Mouse (Mus musculus): ENCODE results near the gene Il15. TPM values are rescaled to one million over a fixed set of nuclear protein-coding genes. Genes with fewer than 3 reads are reported as not detected.

Gene Il15
- polyA plus RNA-seq, 1 experiment: not detected

DNA sequence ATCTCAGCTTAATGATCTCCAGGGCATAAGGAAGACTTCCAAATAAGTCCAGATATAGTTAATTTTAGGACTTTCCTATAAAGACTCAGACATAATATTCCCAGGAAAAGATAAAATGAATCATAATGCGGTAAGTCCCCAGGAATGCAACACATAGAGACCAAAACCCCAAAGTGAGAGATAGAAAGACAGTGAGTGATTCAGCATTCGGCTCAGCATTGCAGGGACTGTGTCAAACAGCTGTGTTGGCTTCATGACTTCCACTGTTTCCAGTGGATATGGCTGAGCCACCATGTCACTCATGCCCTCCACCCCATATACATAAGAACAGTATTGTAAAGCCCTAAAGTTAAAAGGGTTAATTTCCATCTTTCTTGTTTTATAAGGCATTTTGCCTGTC is 106.8 kb downstream of the Il15 start:
- Histone ChIP-seq H3K36me3 (ENCODE audit: control insufficient read depth, insufficient read depth) (no peaks in the 10 kb centered on the region), H3ac (ENCODE audit: control insufficient read depth, insufficient read length, low read depth) (no peak overlapping the region), H3K79me3 (ENCODE audit: low read depth) (no peaks in the 10 kb centered on the region), H3K27me3 (ENCODE audit: control insufficient read depth, insufficient read depth, insufficient read length) (no peaks in the 10 kb centered on the region), H3K79me2 (ENCODE audit: control insufficient read depth, insufficient read depth) (no peaks in the 10 kb centered on the region), H3K4me3 (ENCODE audit: insufficient read depth, poor library complexity, severe bottlenecking) (no peak overlapping the region)
- TF ChIP-seq CEBPB (IDR thresholded peaks at IDR 0.05; ENCODE audit: low read depth): no peak
- TF ChIP-seq MYOD1 (IDR thresholded peaks at IDR 0.05; ENCODE audit: control insufficient read depth, insufficient read length, low read depth): peak; percentile 87
- TF ChIP-seq FOSL1 (IDR thresholded peaks at IDR 0.05; ENCODE audit: insufficient read depth, low read length, poor library complexity, severe bottlenecking): no peak
- TF ChIP-seq USF1 (IDR thresholded peaks at IDR 0.05; ENCODE audit: low read depth): peak; percentile 0
- TF ChIP-seq MYOG (IDR thresholded peaks at IDR 0.05; ENCODE audit: control insufficient read depth, extremely low read depth, insufficient read length): no peak

- Histone ChIP-seq H3K79me2 (ENCODE audit: control insufficient read depth, insufficient read depth) (no peaks in the 10 kb centered on the region), H3K27me3 (ENCODE audit: control insufficient read depth, insufficient read depth, insufficient read length) (no peaks in the 10 kb centered on the region), H3K4me3 (ENCODE audit: insufficient read depth, poor library complexity, severe bottlenecking) (no peak overlapping the region), H3K79me3 (ENCODE audit: low read depth) (no peaks in the 10 kb centered on the region), H3K36me3 (ENCODE audit: control insufficient read depth, insufficient read depth) (no peaks in the 10 kb centered on the region), H3ac (ENCODE audit: control insufficient read depth, insufficient read length, low read depth) (no peak overlapping the region)
- TF ChIP-seq CEBPB (IDR thresholded peaks at IDR 0.05; ENCODE audit: low read depth) (no peak), MYOG (IDR thresholded peaks at IDR 0.05; ENCODE audit: control insufficient read depth, extremely low read depth, insufficient read length) (no peak), MYOD1 (IDR thresholded peaks at IDR 0.05; ENCODE audit: control insufficient read depth, insufficient read length, low read depth) (no peak), CTCF (IDR thresholded peaks at IDR 0.05; ENCODE audit: control insufficient read depth, insufficient read depth, insufficient read length) (no peak), FOSL1 (IDR thresholded peaks at IDR 0.05; ENCODE audit: insufficient read depth, low read length, poor library complexity, severe bottlenecking) (no peak), USF1 (IDR thresholded peaks at IDR 0.05; ENCODE audit: low read depth) (no peak), MAX (IDR thresholded peaks at IDR 0.05) (no peak)
Measured at GRCm38 (mm10) chr8:82291659-82292058, 111.4 kb downstream of the Il15 start.

DNA sequence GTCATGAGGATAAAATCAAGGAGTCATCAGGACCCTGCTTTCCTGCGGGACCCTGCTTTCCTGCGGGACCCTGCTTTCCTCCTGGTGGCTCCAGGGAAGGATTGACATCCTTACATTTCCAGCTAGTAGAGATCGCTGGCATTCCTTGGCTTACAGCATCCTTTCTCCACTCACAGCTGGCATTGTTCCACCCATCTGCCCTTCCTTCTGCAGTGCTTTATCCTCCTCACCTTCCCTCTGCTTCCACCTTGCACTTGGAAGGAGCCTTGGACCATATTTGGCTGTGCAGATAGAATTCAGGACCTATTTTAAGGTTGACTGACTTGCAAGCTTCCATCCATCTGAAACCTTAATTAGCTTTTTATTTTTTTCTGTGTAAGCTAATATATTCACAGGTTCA is 117.2 kb downstream of the Il15 start:
- Histone ChIP-seq H3K4me3 (ENCODE audit: insufficient read depth, poor library complexity, severe bottlenecking) (no peak overlapping the region), H3K79me2 (ENCODE audit: control insufficient read depth, insufficient read depth) (no peaks in the 10 kb centered on the region), H3K27me3 (ENCODE audit: control insufficient read depth, insufficient read depth, insufficient read length) (no peaks in the 10 kb centered on the region), H3ac (ENCODE audit: control insufficient read depth, insufficient read length, low read depth) (no peak overlapping the region), H3K79me3 (ENCODE audit: low read depth) (no peaks in the 10 kb centered on the region), H3K36me3 (ENCODE audit: control insufficient read depth, insufficient read depth) (no peaks in the 10 kb centered on the region)
- TF ChIP-seq MYOG (IDR thresholded peaks at IDR 0.05; ENCODE audit: control insufficient read depth, extremely low read depth, insufficient read length) (no peak), MAX (IDR thresholded peaks at IDR 0.05) (no peak), CEBPB (IDR thresholded peaks at IDR 0.05; ENCODE audit: low read depth) (no peak), USF1 (IDR thresholded peaks at IDR 0.05; ENCODE audit: low read depth) (no peak), MYOD1 (IDR thresholded peaks at IDR 0.05; ENCODE audit: control insufficient read depth, insufficient read length, low read depth) (no peak), CTCF (IDR thresholded peaks at IDR 0.05; ENCODE audit: control insufficient read depth, insufficient read depth, insufficient read length) (no peak), FOSL1 (IDR thresholded peaks at IDR 0.05; ENCODE audit: insufficient read depth, low read length, poor library complexity, severe bottlenecking) (no peak)

DNA sequence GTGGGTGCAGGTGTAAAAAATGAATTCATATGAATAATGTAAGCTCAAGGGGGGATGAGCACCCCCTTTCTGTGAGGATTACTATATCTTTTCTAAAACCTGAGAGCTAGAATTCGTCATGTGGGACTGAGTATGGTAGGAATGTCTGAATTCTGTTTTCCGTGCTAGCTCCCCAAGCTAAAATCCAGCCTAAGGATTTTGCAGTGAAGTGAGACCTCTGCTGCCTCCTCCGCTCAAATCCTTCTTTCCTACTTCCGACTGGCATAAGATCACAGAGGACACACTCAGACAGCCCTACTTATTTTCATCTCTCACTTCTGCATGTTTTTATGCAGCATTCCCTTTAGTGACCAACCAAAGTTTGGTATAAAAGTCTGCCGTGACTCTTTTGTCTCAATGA is 121.0 kb downstream of the Il15 start:
- Histone ChIP-seq H3K4me3 (ENCODE audit: insufficient read depth, poor library complexity, severe bottlenecking) (no peak overlapping the region), H3K27me3 (ENCODE audit: control insufficient read depth, insufficient read depth, insufficient read length) (no peaks in the 10 kb centered on the region), H3ac (ENCODE audit: control insufficient read depth, insufficient read length, low read depth) (no peak overlapping the region), H3K36me3 (ENCODE audit: control insufficient read depth, insufficient read depth) (no peaks in the 10 kb centered on the region), H3K79me3 (ENCODE audit: low read depth) (no peaks in the 10 kb centered on the region), H3K79me2 (ENCODE audit: control insufficient read depth, insufficient read depth) (no peaks in the 10 kb centered on the region)
- TF ChIP-seq MAX (IDR thresholded peaks at IDR 0.05) (no peak), USF1 (IDR thresholded peaks at IDR 0.05; ENCODE audit: low read depth) (no peak), MYOG (IDR thresholded peaks at IDR 0.05; ENCODE audit: control insufficient read depth, extremely low read depth, insufficient read length) (no peak), CTCF (IDR thresholded peaks at IDR 0.05; ENCODE audit: control insufficient read depth, insufficient read depth, insufficient read length) (no peak), FOSL1 (IDR thresholded peaks at IDR 0.05; ENCODE audit: insufficient read depth, low read length, poor library complexity, severe bottlenecking) (no peak), CEBPB (IDR thresholded peaks at IDR 0.05; ENCODE audit: low read depth) (no peak), MYOD1 (IDR thresholded peaks at IDR 0.05; ENCODE audit: control insufficient read depth, insufficient read length, low read depth) (no peak)

Data from C2C12 (cell line).